Mouse (Mus musculus) olfactory bulb, adult 2 months (tissue): ENCODE measurements around the gene Mmp11.

Experiments used
- CTCF ChIP-seq: fragments of 200-500 bp; IDR thresholded peaks from 2 replicates; pipeline ENCODE4 v1.5.1; 2012; ENCODE audit warnings: low read depth, mild to moderate bottlenecking, low read length, moderate library complexity; ENCODE audit not compliant: insufficient read depth
- POLR2A ChIP-seq: fragments of 200-500 bp; IDR thresholded peaks from 2 replicates; pipeline ENCODE4 v1.6.1; 2012; ENCODE audit warnings: mild to moderate bottlenecking, low read depth, low read length, moderate library complexity; ENCODE audit not compliant: insufficient read depth

GRCm38 (mm10) chr10:75944066-75944772 lies 7.9 kb upstream of the Mmp11 start:
- TF ChIP-seq POLR2A (no peak), CTCF (no peak)
